Mouse (Mus musculus) heart, adult 18-20 months (tissue): Measurements from ENCODE around the gene Plac1. TPM values are rescaled to one million over a fixed set of nuclear protein-coding genes. Genes with fewer than 3 reads are reported as not detected.
A peak's percentile ranks its signal among the peaks of the same experiment; 100 is the strongest.

ENCODE experiments used
- DNase-seq, 2 experiments: peaks; one replicate each; pipeline ENCODE4 v3.0.0; 2021 to 2022; ENCODE audit warnings: mixed read lengths in 1 of 2
- total RNA-seq, 2 experiments: library from RNA; stranded (reverse); gene quantifications; 2 replicates each; pipeline ENCODE4 v1.2.3; 2021

Gene Plac1
- total RNA-seq, 2 experiments from 2014 or later = not detected

DNA sequence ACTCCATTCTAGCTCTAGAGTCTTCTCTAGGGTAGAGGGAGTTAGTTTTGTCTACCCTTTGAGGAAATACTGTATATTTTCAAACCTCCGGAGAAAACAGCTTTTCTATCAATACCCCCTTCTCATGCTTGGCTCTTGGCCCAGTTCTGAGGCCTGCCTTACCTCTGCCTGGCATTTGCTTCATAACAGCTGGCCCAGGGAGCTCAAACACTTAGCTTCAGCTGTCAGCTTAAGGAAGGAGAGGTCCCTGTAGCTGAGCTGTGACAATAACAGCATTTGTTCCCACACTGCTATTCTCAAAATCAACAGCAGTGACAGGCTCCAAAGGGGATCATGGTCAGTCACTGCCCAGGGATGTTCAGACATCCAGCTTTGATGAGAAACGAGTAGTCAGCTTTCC is 138.7 kb downstream of the Plac1 start:
- no peak for DNase-seq

DNA sequence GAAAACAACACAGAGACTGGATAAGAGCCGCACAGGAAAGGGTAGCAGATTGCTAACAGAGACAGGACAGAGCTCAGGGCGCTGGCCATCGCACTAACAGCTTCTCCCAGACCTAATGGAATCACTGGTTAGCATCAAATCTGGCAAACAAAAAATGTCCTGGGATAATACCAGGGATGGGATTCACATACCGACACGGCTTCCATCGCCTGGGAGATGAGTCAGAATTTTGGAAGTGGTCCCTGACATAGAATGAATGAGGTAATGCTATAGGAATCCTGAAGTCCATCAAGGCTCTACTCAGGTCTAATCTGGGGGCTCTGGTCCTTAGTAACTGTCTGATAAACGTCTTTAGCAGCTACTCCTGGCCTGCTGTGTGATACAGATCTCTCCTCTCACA is 140.0 kb downstream of the Plac1 start:
- DNase-seq = no peak

DNA sequence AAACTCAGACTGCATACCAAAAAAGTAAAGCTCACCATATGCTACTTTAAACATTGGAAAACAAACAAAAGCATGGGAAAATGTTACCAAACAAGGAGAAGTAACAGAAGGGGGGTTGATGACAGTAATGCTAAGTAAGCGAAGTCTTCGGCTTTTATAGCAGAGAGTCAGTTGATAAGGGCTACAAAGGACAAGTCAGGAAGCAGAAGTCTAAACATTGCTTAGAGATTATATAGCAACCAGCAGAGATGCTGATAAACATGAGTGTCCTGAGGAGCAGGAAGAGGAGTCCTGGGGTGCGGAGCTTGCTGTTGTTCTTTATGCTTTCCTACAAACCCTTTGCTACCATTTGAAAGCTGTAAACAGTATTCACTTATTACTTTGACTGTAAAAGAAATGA is 140.6 kb downstream of the Plac1 start:
- no peak for DNase-seq

DNA sequence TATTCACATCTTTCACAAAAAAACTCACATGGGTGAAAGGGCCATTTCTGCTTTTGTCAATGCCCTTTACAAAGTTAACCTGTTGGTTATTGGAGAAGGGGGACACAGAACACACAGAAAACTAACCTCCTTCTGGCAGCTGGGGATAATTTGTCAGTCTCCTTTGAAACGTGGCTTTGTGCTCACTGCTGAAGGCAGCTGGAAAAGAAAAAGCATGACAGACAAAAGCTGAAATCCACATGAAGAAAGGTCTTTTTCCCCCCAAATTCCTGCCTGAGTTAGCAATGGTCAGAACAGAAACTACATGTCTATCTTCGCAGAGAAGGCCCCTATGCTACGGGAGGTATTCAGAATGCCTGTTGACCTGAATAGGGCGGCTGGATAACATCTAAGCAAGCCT is 141.6 kb downstream of the Plac1 start:
- no peak for DNase-seq

DNA sequence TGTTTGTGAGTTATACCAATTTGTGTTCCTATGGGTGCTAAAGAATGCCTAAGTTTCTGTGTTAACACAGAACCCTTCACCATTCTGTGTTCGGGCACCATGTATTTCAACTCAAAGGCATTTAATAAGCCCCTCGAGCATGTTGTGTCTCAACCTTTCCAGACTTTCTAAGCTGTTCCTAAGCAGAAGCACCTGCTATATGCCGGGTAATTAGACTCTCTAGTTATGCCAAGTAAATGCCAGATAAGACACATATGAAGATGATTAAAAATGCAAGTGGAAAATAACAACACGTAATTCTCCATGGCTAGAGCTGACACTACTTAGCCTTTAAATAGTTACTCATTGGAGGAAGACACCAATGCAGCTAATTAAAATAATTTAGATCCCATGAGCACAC is 142.1 kb downstream of the Plac1 start:
- no peak for DNase-seq

DNA sequence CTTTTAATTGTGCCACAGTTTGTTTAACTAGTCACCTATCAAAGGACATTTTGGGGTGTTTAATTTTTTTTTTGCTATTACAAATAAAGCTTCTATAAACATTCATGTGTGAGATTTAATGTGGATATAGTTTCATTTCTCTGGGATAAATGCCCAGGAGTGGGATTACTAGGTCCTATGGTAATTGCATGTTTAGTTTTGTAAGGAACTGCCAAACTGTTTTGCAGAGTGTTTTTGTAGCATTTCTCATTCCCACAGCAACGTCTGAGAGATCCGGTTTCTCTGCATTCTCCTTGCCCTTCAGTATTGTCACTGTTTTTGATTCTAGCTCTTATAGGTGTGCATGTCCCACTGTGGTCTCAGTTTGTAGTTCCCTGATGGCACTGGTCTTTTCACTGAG is 146.5 kb downstream of the Plac1 start:
- no peak for DNase-seq

DNA sequence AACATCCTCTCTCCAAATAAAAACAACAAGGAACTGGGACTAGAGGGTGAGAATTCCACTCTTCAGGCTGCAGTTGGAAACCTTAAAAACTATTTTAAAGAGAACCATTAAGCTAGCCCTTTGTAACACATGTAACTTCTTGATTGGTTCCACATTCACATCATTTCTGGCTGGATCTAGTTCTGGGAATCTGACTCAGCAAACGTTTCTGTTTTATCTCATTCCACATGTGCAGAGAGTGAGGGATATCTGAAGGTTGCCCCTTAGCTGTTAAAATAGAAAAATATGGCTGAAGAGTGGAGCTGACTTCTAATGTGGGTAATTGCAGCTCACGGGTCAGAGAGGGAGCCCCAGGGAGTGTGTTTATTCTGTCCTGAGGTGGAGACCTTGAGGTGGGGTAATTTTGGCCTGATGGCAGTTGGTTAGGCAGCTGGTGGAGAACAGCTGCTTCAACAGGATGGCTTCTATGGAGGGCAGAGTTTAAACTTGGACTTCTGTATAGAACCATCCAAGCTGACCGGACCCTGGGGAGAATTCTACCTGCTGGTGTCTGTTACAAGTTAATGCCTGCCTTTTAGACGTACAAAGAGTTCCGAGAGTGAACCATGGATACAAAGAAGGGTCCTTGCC is 151.1 kb downstream of the Plac1 start:
- DNase-seq = no peak

DNA sequence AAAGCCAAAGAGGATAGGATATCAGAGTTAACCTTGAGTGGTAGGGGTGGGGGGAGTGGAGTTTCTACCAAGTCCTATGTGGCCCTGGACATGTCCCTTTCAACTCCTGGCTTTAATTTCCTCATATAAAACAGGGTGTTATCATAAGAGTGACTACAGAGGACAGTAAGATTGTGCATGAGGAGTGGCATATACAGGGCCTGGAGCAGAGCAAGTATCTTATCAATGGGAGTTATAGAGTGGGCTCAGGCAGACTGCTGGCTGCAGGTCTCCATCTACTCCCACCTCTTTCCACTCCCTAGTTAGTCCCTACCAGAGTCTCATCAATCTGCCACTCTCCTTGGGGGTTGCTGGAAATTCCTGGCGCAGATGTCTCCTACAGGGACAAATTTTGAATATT is 152.7 kb downstream of the Plac1 start:
- no peak for DNase-seq

DNA sequence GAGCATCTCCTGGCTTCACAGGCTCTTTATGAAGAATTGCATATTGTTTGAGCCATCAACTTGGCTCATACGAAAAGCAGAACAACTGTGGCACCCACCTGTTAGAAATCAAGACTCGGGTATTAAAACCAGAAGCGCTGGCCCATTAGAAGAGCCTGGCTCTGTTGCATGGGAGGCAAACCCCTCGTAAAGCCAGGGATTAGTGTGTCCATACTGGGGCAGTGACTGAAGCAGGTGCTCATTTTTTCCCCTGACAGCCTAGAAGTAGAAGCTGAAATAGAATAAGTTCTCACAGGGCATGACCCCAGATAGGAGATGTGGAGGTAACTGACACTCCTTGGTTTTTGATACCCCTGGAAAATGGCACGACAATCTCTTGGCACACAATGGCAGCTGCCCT is 154.4 kb downstream of the Plac1 start:
- DNase-seq = no peak

DNA sequence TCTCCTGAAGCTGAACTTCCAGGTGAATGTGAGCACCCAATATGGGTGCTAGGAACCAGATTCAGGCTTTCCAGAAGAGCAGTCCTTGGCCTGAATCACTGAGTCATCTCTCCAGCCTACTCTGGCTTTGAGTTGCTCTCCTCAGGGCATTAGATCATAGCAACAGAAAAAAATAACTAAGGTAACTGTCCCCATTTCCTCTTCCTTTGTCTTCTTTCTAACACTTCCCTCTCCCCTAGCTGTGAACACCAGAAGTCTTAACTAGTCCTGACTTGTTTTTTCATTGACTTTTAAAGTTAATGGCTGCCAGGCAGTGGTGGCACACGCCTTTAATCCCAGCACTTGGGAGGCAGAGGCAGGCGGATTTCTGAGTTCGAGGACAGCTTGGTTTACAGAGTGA is 175.5 kb downstream of the Plac1 start:
- no peak for DNase-seq

DNA sequence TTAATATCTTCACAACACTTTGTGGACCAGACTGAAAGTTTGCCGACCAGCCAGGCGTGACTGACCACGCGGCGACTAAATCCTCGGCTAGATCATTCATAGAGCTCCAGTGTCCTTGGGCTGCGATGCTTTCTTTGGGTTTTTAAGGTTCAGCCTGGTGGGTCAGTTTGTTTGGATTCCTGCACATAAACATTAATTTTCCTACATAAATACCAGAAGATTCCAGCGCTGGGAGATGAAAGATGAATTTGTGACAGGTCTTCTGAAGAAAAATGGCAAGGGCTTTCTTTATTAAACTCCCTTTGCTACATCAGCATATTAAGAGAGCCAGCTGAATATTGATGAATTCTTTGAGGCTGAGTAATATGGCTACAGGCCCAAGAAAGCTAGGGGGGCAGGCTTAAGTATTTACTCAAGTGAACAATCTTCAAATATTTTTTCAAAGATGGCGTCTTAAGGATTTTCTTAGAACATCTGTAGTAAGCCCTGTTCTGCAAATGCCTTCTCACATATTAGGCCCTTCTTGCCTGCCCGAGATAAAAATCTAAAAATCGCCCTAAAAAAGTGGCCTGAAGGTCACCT is 180.4 kb downstream of the Plac1 start:
- DNase-seq = no peak

DNA sequence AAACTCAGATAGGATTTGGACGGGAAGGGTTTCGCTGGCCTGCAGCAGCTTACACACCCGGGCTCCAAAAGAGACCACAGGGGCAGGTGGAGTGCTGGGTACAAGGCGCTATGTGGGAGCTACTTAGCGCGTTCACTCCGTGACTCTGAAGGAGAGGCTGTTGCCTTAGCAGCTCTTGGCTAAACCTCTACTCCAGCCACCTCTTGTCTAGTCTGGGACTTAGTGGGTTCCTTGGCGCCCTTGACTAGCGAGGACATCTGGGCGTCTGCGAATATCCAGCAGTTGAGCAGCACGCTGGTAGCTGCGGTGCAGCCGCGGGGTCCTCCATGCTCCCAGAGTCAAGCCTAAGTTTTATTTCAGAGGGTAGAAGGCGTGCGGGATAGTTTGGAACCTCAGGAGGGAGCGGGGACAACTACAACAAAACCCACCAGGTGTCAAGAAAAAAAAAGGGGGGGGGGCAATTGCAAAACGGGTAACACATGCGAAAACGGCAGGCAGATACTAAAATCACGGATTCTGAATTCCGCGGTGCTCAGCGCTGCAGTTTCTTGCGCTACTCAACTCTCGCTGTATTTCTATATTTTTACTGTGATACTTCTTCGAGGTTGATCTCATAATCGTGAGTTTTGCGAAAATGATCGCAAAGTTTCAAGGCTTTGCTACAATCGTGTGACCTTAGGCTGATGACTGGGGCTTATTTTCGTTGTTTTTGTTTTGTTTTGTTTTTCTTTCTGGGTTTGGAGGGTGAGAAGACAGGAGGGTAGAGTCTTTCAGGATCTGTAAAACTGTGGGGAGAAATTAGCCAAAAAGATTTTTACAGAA is 181.2 kb downstream of the Plac1 start:
- DNase-seq = peak; percentile 14 to 49

DNA sequence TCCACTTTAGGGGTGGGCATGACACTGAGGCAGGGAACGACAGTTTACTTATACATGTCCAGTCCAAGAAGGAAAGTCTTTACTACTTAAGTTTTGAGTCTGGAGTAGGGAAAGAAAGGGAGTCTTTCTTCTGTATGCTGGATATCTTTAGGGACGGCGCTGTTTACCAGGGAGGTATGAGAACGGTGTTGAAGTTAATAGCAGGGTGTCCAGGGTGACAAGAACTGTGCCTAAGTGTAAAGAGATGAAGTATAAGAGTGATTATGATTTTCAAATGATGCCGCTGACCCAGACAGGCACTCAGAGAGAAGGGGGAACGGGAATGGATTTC is 182.2 kb downstream of the Plac1 start:
- no peak for DNase-seq

DNA sequence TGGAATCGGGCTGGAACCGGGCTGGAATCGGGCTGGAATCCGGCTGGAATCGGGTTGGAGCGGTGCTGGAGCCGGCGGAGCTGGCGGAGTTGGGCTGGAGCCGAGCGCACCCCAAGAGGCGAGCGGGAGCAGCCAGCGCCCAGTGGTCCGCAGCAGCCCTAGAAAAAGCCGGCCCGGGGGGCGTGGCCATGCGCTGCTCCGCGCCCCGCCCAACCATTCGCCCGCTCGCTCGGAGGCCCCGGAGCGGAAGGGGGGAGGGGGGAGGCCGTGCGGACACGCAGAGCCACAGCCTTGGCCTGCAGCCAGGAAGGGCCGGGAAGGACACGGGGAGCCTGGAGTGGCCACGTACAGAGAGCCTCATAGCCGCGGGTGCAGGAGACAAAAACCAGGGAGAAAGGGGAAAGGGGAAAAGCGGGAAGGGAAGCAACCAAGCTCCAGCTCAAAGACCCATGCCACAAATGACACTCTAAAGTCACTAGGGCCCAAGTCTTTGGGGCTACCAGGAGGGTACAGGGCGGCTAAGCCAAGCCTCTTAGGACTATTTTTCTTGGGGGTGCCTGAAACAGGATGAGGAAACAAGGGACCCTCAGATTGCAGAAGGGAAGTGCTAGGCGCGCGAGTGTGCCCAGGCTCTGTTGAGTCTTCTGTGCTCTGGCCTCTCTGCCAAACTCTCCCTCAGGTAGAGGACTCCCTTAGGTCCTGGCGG is 182.7 kb downstream of the Plac1 start:
- peak; percentile 88 to 91 for DNase-seq

DNA sequence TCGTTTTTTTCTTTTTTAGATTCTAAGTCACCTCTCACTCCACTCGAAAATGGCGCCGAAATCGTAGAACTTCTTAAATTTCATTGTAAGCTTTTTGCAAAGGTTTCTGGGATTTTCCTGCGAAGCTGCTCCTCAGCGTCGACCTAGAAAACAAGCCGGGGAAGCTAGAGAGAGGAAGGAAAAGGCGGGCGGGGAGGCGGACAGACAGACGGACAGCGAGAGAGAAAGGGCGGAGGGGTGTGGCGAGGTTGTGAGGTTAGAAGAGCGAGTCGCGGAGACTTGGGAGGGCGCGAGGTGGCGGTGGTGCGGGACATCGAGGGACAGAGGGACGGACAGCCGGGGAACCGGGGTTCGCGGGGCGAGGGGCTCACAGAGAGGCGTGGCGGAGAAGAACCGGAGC is 183.3 kb downstream of the Plac1 start:
- DNase-seq = peak; percentile 52 to 70

DNA sequence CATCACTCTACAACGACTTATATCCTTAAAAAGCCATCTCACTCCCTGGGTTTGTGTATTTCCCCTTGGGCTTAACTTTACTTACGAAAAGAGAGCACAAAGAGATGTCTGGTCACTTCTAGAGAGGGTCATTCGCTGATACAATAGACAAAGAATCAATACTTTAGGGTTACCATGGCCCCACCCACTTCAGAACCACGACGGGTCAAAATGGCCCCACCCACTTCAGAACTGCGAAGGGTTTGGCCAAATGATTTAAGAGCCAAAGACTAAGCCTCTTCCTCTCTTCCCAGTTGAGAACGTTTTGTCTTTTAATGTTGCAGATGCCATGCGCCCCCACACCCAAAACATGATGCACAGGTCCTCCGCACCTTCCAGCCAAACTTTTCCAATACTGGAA is 184.1 kb downstream of the Plac1 start:
- DNase-seq = peak in 1 of 2 experiments; percentile 20

DNA sequence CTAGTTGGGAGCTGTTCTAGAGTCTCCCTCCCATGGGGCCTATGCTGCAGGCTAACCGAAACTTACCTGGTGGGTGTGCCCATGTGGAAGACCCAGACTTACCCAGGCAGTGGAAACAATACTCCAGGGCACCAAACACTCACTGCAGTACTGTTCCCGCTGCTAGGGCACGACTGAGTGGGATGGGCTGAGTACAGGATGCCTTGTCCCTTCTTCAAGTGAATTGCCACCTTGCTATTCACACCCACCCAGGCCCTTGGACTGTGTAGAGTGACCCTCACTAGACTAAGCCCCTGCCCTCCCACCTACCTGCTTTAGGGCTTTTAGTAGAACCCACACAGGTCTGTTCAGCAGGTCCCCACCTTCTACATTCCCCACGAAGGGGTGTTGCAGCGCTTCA is 186.0 kb downstream of the Plac1 start:
- DNase-seq = no peak

DNA sequence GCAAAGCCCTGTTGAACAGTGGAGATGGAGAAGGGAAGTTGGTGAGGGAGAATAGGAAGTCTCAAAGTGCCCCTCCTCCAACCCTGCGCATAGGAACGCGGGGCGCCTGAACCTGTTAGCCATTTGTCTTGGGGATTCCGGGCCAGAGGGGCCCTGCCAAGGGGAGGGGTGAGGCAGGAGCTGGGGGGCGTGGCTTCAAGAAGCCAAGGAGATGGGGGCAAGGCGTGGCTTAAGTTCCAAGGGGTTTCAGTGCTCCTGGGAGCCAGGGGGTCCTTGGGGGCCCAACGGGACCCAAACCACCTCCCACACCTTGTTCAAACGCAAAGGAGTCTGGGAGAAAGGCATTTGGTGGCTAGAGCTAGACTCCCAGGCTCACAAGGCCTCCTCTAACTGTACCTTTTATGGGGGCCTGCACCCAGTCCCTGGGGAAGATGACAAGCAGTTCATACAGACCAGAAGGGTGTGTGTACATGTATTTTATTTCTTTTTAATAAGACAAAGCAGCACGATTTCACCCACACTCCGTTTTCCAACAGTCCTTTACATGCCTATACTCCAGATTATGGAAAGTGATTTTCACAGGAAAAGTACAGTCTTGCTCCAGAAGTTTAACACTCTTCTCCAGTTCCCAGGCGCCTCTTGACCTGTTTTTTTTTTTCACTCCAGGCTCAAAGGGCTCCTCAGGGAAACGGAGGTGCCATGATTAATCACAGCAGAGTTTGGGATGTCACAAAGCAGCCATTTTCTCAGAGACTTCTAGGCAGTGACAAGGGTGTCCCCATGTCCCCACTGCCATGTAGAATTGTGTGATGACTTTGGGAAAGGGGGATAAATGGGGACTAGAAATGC is 187.0 kb downstream of the Plac1 start:
- no peak for DNase-seq

DNA sequence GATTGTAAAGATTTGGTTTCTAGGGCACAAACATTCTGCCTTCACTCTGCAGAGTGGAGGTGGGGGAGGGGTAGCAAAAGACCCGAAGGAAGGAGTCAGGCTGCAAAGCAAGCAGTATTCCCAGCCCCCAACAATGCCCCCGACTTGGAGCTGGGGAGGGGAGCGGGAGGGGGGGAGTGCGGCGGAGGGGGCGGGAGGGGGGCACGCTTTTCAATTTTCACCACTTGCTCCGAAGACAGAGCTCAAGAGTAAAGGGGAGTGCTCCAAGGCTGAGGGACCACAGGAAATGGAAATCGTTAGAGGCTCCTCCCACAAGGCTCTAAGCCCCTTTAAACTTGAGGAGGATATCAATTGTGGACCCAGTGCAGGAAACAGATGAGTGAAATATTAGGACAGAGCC is 189.6 kb downstream of the Plac1 start:
- DNase-seq = no peak

DNA sequence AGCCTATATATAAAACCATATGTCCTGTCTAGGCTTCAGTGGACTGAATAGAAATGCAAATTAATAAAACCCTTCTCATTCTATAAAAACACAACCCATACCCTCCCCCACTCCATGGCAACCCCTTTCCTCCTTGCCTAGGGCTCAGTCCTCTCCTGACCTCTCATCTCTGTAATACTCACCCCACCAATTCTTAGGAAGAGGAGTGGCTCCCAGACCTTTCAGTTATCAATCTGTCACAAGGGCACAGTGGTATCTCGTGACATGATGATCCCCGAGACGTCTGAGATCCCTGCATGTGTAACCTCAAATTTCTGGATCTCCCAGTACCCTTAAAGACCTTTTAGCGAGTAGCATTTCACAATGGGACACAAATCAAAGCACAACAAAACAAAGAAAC is 190.7 kb downstream of the Plac1 start:
- DNase-seq = no peak

DNA sequence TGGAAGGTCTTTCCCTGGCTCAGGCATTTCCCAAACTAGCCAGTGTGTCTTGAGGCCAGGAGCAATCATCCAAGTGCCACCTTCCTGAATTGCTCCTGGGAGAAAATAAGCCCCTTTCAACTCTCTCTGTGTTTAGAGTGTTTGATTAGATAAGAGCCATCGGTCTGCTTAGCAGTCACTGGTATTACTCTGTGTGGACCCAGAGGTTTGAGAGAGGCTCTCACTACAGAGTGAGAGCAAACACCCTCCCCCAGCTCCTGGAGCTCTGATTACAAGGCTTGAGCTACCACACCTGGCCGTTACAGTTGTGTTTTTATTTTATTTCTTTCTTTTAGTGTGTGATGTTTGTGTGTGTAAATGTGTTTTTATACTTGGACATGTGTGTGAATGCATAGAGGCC is 193.0 kb downstream of the Plac1 start:
- no peak for DNase-seq

DNA sequence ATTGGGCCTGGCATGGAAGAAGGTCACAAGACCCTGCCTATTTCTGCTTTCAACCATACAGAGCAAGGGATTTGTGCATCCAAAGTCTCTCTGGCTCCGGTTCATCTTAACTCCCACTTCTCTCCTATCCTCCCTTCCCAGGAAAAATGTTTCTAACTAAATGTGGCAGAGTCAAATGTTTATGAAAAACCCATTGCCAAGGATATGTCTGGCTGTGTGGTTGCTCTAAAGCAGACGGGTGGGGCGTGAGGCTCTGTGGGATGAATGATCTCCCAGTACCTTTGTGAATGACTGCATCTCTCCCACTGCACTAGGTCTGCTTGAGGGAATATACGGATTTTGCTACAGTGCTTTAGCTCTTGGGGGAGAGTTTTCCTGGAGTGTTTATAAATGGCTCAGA is 193.9 kb downstream of the Plac1 start:
- no peak for DNase-seq
